Mouse (Mus musculus) heart, postnatal 0 days (tissue): ENCODE results near the gene Pgm5.

Experiments used
- CTCF ChIP-seq: IDR thresholded peaks from 2 replicates; pipeline ENCODE4 v1.5.1; 2016; ENCODE audit warnings: antibody characterized with exemption, control low read depth, low read depth
- EP300 ChIP-seq: IDR thresholded peaks from 2 replicates; pipeline ENCODE4 v1.6.1; 2016; ENCODE audit warnings: antibody characterized with exemption, low read depth

DNA sequence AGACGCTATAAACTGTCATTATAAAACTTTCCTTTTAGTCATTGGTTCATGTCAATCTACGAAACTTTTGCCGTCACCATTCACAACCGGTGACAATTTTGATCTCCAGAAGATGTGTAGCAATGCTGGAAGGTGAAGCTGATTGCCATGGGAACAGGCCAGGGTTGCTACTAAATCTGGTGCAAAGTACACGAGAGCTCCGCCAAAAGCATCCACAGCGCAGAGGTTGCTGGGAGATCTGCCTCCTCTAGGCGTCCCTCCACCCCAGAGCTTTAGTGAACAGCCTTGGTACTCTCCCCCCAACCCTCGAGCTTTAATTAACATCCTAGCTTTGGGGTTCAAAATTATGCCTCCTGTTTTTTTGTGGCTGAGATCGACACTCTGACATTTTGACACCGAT lies 195.9 kb downstream of the Pgm5 start:
- no peak for TF ChIP-seq CTCF
- no peak for TF ChIP-seq EP300
